Mouse (Mus musculus) CH12.LX (cell line): ENCODE data around the gene Gm12569. TPM values are rescaled to one million over a fixed set of nuclear protein-coding genes. Genes with fewer than 3 reads are reported as not detected.

ENCODE experiments used
- DNase-seq: peaks from one replicate; pipeline ENCODE4 v3.0.0-alpha.2; 2013; ENCODE audit errors: extremely low read depth
- H3K27ac ChIP-seq: 2 replicates; pipeline ENCODE4 v1.5.1; 2012; ENCODE audit warnings: low read depth, mild to moderate bottlenecking, control low read depth, moderate library complexity; ENCODE audit not compliant: insufficient read depth
- H3K27me3 ChIP-seq: replicated peaks from 2 replicates; pipeline ENCODE3; 2012; ENCODE audit warnings: inconsistent platforms
- H3K36me3 ChIP-seq, 2 experiments: replicated peaks in 1 of 2; 2 replicates each; pipeline versions ENCODE3 to v1.6.1; 2012; ENCODE audit warnings: inconsistent platforms in 1 of 2, low read length in 1 of 2, mild to moderate bottlenecking in 1 of 2, mixed read lengths in 1 of 2, moderate library complexity in 1 of 2; ENCODE audit not compliant: control insufficient read depth in 1 of 2, insufficient read depth in 1 of 2
- H3K4me1 ChIP-seq, 2 experiments: 2 replicates each; pipeline ENCODE4 v1.6.1; 2012; ENCODE audit warnings: inconsistent platforms in 1 of 2, moderate library complexity in 1 of 2; ENCODE audit not compliant: insufficient read depth in 2 of 2, control insufficient read depth in 1 of 2
- H3K4me2 ChIP-seq: 2 replicates; pipeline ENCODE4 v1.6.1; 2012; ENCODE audit warnings: low read depth, mild to moderate bottlenecking, control low read depth; ENCODE audit not compliant: poor library complexity, insufficient read depth, severe bottlenecking
- H3K4me3 ChIP-seq, 3 experiments: fragments of 150-350 bp in 1 of 3; sonication (generic) in 1 of 3; replicated peaks in 1 of 3; 2 replicates each; pipeline versions ENCODE3 to v1.5.1; 2011 to 2012; ENCODE audit warnings: low read depth in 2 of 3, low read length in 2 of 3, mild to moderate bottlenecking in 2 of 3, moderate library complexity in 2 of 3, control low read depth in 1 of 3, improper control_type of control experiment in 1 of 3, inconsistent platforms in 1 of 3, mixed read lengths in 1 of 3; ENCODE audit not compliant: poor library complexity in 1 of 3
- H3K79me2 ChIP-seq: replicated peaks from 2 replicates; pipeline ENCODE4 v1.6.1; 2012; ENCODE audit warnings: mild to moderate bottlenecking, moderate library complexity; ENCODE audit not compliant: control insufficient read depth, poor library complexity, insufficient read depth, severe bottlenecking; ENCODE audit errors: extremely low read depth
- H3K9ac ChIP-seq: 2 replicates; pipeline ENCODE4 v1.6.1; 2012; ENCODE audit warnings: low read depth, mild to moderate bottlenecking, control low read depth, moderate library complexity; ENCODE audit not compliant: insufficient read depth
- H3K9me3 ChIP-seq: replicated peaks from 2 replicates; pipeline ENCODE3; 2012; ENCODE audit warnings: low read length, inconsistent platforms, mixed read lengths
- BHLHE40 ChIP-seq: IDR thresholded peaks from 2 replicates; pipeline ENCODE4 v1.6.1; 2011; ENCODE audit warnings: mild to moderate bottlenecking, low read depth, low read length, improper control_type of control experiment
- CHD2 ChIP-seq: IDR thresholded peaks from 2 replicates; pipeline ENCODE4 v1.6.1; 2011; ENCODE audit warnings: low read length, improper control_type of control experiment
- CTCF ChIP-seq, 2 experiments: IDR thresholded peaks in 1 of 2; conservative IDR thresholded peaks in 1 of 2; 2 replicates each; pipeline ENCODE4 v1.5.1; 2011 to 2012; ENCODE audit warnings: low read depth in 2 of 2, low read length in 2 of 2, improper control_type of control experiment in 1 of 2, inconsistent platforms in 1 of 2, mild to moderate bottlenecking in 1 of 2, moderate library complexity in 1 of 2
- EP300 ChIP-seq: IDR thresholded peaks from 2 replicates; pipeline ENCODE4 v1.6.1; 2011; ENCODE audit warnings: low read length, improper control_type of control experiment
- ETS1 ChIP-seq: conservative IDR thresholded peaks from 2 replicates; pipeline ENCODE4 v1.6.1; 2012; ENCODE audit warnings: low read depth, mild to moderate bottlenecking, inconsistent platforms, low read length, improper control_type of control experiment, moderate library complexity
- GABPA ChIP-seq: IDR thresholded peaks from 2 replicates; pipeline ENCODE4 v1.6.1; 2012; ENCODE audit warnings: low read depth, low read length, improper control_type of control experiment, inconsistent platforms; ENCODE audit not compliant: insufficient replicate concordance
- HCFC1 ChIP-seq: IDR thresholded peaks from 2 replicates; pipeline ENCODE4 v1.6.1; 2012; ENCODE audit warnings: low read depth, mild to moderate bottlenecking, inconsistent platforms, low read length, improper control_type of control experiment
- IRF4 ChIP-seq: IDR thresholded peaks from 2 replicates; pipeline ENCODE4 v1.6.1; 2014; ENCODE audit warnings: low read depth, mild to moderate bottlenecking, inconsistent platforms, low read length, improper control_type of control experiment
- JUN ChIP-seq: IDR thresholded peaks from 2 replicates; pipeline ENCODE4 v1.6.1; 2011; ENCODE audit warnings: low read depth, mild to moderate bottlenecking, low read length, improper control_type of control experiment, moderate library complexity; ENCODE audit not compliant: insufficient read depth
- JUND ChIP-seq: conservative IDR thresholded peaks from 2 replicates; pipeline ENCODE4 v1.6.1; 2011; ENCODE audit warnings: low read depth, low read length, improper control_type of control experiment
- KAT2A ChIP-seq: IDR thresholded peaks from 2 replicates; pipeline ENCODE4 v1.6.1; 2012; ENCODE audit warnings: low read length, improper control_type of control experiment, inconsistent platforms; ENCODE audit not compliant: insufficient replicate concordance
- MAFK ChIP-seq: IDR thresholded peaks from 2 replicates; pipeline ENCODE4 v1.6.1; 2011; ENCODE audit warnings: low read length, improper control_type of control experiment; ENCODE audit not compliant: insufficient replicate concordance
- MAX ChIP-seq: IDR thresholded peaks from 2 replicates; pipeline ENCODE4 v1.6.1; 2011; ENCODE audit warnings: low read length, improper control_type of control experiment
- MAZ ChIP-seq: IDR thresholded peaks from 2 replicates; pipeline ENCODE4 v1.6.1; 2012; ENCODE audit warnings: low read depth, mild to moderate bottlenecking, inconsistent platforms, low read length, improper control_type of control experiment, moderate library complexity
- MEF2A ChIP-seq: IDR thresholded peaks from 2 replicates; pipeline ENCODE4 v1.6.1; 2014; ENCODE audit warnings: low read depth, mild to moderate bottlenecking, inconsistent platforms, low read length, improper control_type of control experiment, borderline replicate concordance
- MYC ChIP-seq: IDR thresholded peaks from 2 replicates; pipeline ENCODE4 v1.6.1; 2011; ENCODE audit warnings: low read depth, mild to moderate bottlenecking, improper control_type of control experiment, low read length
- NELFE ChIP-seq: IDR thresholded peaks from 2 replicates; pipeline ENCODE4 v1.6.1; 2011; ENCODE audit warnings: low read depth, low read length, improper control_type of control experiment
- NRF1 ChIP-seq: IDR thresholded peaks from 2 replicates; pipeline ENCODE4 v1.6.1; 2014; ENCODE audit warnings: low read depth, mild to moderate bottlenecking, inconsistent platforms, low read length, improper control_type of control experiment, moderate library complexity
- POLR2A ChIP-seq: IDR thresholded peaks from 2 replicates; pipeline ENCODE4 v1.6.1; 2011; ENCODE audit warnings: low read depth, mild to moderate bottlenecking, improper control_type of control experiment, low read length
- SIN3A ChIP-seq: IDR thresholded peaks from 2 replicates; pipeline ENCODE4 v1.6.1; 2012; ENCODE audit warnings: low read length, improper control_type of control experiment, inconsistent platforms
- SMC3 ChIP-seq: IDR thresholded peaks from 2 replicates; pipeline ENCODE4 v1.6.1; 2011; ENCODE audit warnings: low read depth, low read length, improper control_type of control experiment
- TBP ChIP-seq: conservative IDR thresholded peaks from 2 replicates; pipeline ENCODE4 v1.6.1; 2011; ENCODE audit warnings: low read depth, low read length, improper control_type of control experiment
- TCF12 ChIP-seq: IDR thresholded peaks from 2 replicates; pipeline ENCODE4 v1.6.1; 2014; ENCODE audit warnings: low read depth, mild to moderate bottlenecking, inconsistent platforms, low read length, improper control_type of control experiment
- USF1 ChIP-seq: IDR thresholded peaks from 2 replicates; pipeline ENCODE4 v1.6.1; 2014; ENCODE audit warnings: low read depth, mild to moderate bottlenecking, inconsistent platforms, low read length, improper control_type of control experiment
- USF2 ChIP-seq: conservative IDR thresholded peaks from 2 replicates; pipeline ENCODE4 v1.6.1; 2011; ENCODE audit warnings: low read depth, low read length, improper control_type of control experiment
- ZC3H11A ChIP-seq: IDR thresholded peaks from 2 replicates; pipeline ENCODE4 v1.6.1; 2012; ENCODE audit warnings: low read depth, mild to moderate bottlenecking, inconsistent platforms, low read length, improper control_type of control experiment
- ZKSCAN1 ChIP-seq: IDR thresholded peaks from 2 replicates; pipeline ENCODE4 v1.6.1; 2012; ENCODE audit warnings: low read depth, inconsistent platforms, low read length, improper control_type of control experiment, borderline replicate concordance
- ZMIZ1 ChIP-seq: IDR thresholded peaks from 2 replicates; pipeline ENCODE4 v1.6.1; 2012; ENCODE audit warnings: low read depth, mild to moderate bottlenecking, inconsistent platforms, low read length, improper control_type of control experiment
- ZNF384 ChIP-seq: IDR thresholded peaks from 2 replicates; pipeline ENCODE4 v1.6.1; 2012; ENCODE audit warnings: low read depth, low read length, improper control_type of control experiment, inconsistent platforms
- dilution Hi-C: fragments of 300-500 bp; cut with MboI; formaldehyde crosslinking; loops from 2 replicates; pipeline ENCODE4 v1.14.3; 2020; ENCODE audit warnings: low sequenced_read_pairs; ENCODE audit not compliant: extremely low pct_unique_long_range_greater_than_20kb, extremely low pct_ligation_motif_present
- in situ Hi-C: fragments of 300-500 bp; cut with MboI; formaldehyde crosslinking; loops from 3 replicates; pipeline ENCODE4 v1.14.3; 2019; ENCODE audit warnings: low sequenced_read_pairs, low pct_ligation_motif_present, low pct_unique_long_range_greater_than_20kb, mixed read lengths
- polyA plus RNA-seq: library from polyadenylated mRNA; unstranded; fragments of >175 nt; gene quantifications from 2 replicates; pipeline ENCODE4 v1.2.1, GENCODE M21; 2012; ENCODE audit warnings: low read depth; ENCODE audit not compliant: insufficient read length
- total RNA-seq, 2 experiments: library from RNA; depleted of rRNA; stranded (reverse); fragments of 300-350 nt in 1 of 2; fragments of >200 nt in 1 of 2; gene quantifications; 2 replicates each; pipeline ENCODE4 v1.2.3; 2012 to 2014

Gm12569 gene
- total and polyA plus RNA-seq, 3 experiments = 2.0 to 5.9 (median 2.1) TPM

- H3K4me1 ChIP-seq = peaks cover 0 to 13% of the 10 kb centered on the region in 2 experiments; a peak in 2 of 4 replicates
- H3K4me3 ChIP-seq = peak within 1 kb of the TSS; percentile 55 to 94 (median 63)
- no peak for DNase-seq
- peak within 1 kb of the TSS; percentile 80 for H3K4me2 ChIP-seq
- H3K9me3 ChIP-seq = no peaks in the 10 kb centered on the region
- no peak for TF ChIP-seq KAT2A
- TF ChIP-seq SIN3A = no peak
- peak within 1 kb of the TSS; percentile 73 for H3K9ac ChIP-seq
- H3K27ac ChIP-seq = peak within 1 kb of the TSS; percentile 19; the same call in 1 of the 2 replicates
- in situ Hi-C loops (loop anchor here (25.0 kb wide), 1 partner anchor 451 kb away; no protein-coding TSS in a partner anchor), dilution Hi-C loops (no loop called here)
- peaks cover 36% of the 10 kb centered on the region for H3K79me2 ChIP-seq
- peaks cover 20% of the 10 kb centered on the region for H3K27me3 ChIP-seq
- H3K36me3 ChIP-seq = peaks cover 2 to 10% of the 10 kb centered on the region in 2 experiments
Measured at GRCm38 (mm10) chr11:51261680-51262219, 41.5 kb downstream of the Gm12569 start, which contains the start of gene Clk4. Gene Clk4, plus strand, starts transcription at chr11:51261730.

DNA sequence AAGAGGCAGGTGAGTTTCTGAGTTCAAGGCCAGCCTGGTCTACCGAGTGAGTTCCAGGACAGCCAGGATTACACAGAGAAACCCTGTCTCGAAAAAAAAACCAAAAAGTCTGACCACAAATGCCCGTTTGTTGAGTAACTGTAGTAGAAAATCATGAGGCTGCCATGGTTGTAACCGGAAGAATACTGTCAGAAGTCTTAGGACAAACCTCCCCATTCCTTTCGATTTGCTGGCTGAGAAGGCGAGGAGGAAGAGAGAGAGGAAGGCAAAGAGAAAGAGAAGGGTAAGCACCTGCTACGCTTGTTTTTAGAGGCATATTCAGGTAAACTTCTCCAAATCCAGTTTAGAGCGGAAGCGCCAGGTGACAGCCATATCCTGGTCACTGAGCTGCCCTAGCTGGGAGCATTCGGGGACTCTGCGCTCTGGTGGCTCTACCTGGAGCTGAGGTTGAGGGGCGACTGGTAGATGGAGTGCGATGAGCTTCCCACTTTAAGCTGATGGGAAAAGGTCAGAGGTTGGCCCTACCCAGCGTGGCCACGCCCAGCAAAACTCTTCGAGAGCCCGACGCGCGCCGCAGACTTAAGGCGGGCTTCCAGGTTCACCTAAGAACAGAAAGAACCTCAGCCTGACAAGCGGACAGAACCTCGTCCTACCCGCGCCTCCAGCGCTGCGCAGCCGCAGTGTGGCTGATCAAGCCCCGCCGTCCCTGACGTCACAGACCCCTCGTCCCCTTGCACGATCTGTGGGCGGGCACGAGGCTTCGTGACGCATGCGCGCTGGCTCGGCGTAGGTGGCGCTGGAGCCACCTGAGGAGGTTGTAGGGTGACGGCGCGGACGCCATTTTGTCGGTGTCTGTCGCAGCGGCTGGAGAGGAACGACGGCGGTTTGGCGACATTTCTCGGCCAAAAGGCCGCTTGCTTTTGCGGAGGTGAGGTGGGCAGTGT is 42.3 kb downstream of the Gm12569 start, which contains the start of gene BC049762:
Gene BC049762 (minus strand): TSS at position 705 of the 944 bp plus-strand sequence.
- peaks cover 18% of the 10 kb centered on the region for H3K27me3 ChIP-seq
- dilution Hi-C loops = no loop called here
- H3K4me2 ChIP-seq = peak within 1 kb of the TSS; percentile 100
- peaks cover 7 to 19% of the 10 kb centered on the region in 2 experiments for H3K36me3 ChIP-seq
- H3K4me1 ChIP-seq = peaks cover 0 to 21% of the 10 kb centered on the region in 2 experiments; a peak in 3 of 4 replicates
- peak; percentile 99 for DNase-seq
- H3K4me3 ChIP-seq = peak within 1 kb of the TSS; percentile 88 to 94 (median 93)
- in situ Hi-C loops = loop anchor here (25.0 kb wide), 1 partner anchor 450 kb away; no protein-coding TSS in a partner anchor
- peak within 1 kb of the TSS; percentile 96 for H3K9ac ChIP-seq
- H3K79me2 ChIP-seq = peaks cover 45% of the 10 kb centered on the region
- H3K27ac ChIP-seq = peak within 1 kb of the TSS; percentile 89
- no peaks in the 10 kb centered on the region for H3K9me3 ChIP-seq
- TF ChIP-seq ZC3H11A (no peak), MEF2A (peak; percentile 9; the same call in 1 of the 2 replicates), JUN (no peak), ETS1 (no peak; the same call in none of the 2 replicates), MAFK (no peak), TBP (peak; percentile 80), HCFC1 (peak; percentile 64), NELFE (peak; percentile 95), USF2 (no peak; the same call in 1 of the 2 replicates), CHD2 (no peak; the same call in 1 of the 2 replicates), IRF4 (peak; percentile 28; the same call in 1 of the 2 replicates), ZNF384 (no peak), TCF12 (peak; percentile 90), MYC (peak; percentile 81; the same call in 1 of the 2 replicates), SIN3A (peak; percentile 64), EP300 (no peak), ZMIZ1 (peak; percentile 92), USF1 (peak; percentile 57), MAX (peak; percentile 90; the same call in 1 of the 2 replicates), BHLHE40 (peak; percentile 87), ZKSCAN1 (no peak), JUND (no peak), MAZ (no peak), GABPA (no peak; the same call in 1 of the 2 replicates), NRF1 (peak; percentile 95), CTCF (conservative IDR thresholded peaks at IDR 0.05 in 1 of 2, IDR thresholded peaks at IDR 0.05 in 1 of 2; ENCODE audit: low read depth in 2 of 2, low read length in 2 of 2) (0 out of 4 replicates have a peak, but pooled peaks of 1 of the 2 experiments have one; percentile 31), SMC3 (no peak), POLR2A (peak; percentile 98)
